Mouse (Mus musculus) CH12F3 (cell line): ENCODE data around the gene Mrps31.

Experiments
- in situ Hi-C: fragments of 300-500 bp; cut with MboI; formaldehyde crosslinking; loops from 2 replicates; pipeline ENCODE4 v1.14.3; 2020; ENCODE audit warnings: low sequenced_read_pairs

Gene Mrps31

DNA sequence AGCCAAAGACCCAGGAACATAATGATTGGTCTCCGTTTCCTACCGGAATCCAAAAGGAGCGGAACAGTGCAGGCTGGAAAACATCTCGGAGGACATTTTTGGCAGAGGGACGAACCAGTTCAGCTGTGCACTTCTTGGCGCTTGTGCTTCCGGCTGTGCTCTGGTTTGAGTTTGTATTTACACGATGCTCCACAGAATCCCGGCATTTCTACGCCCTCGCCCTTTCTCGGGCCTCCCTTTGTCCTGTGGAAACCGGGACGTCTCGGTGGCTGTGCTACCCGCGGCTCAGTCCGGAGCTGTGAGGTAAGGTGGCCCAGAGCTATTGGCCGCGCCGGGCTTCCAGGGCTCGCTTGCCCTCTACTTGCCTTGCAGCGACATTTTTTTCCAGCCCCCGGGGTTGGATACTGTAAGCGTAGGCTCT, at the start of gene Mrps31:
Gene Mrps31 (plus strand): TSS at position 80 of the 421 bp plus-strand sequence.
- in situ Hi-C loops = no loop called here

- in situ Hi-C loops = no loop called here
Measured at GRCm38 (mm10) chr8:22376311-22376710, 34.9 kb upstream of the Mrps31 start.

- in situ Hi-C loops = no loop called here
Measured at GRCm38 (mm10) chr8:22376903-22377302, 34.3 kb upstream of the Mrps31 start.

DNA sequence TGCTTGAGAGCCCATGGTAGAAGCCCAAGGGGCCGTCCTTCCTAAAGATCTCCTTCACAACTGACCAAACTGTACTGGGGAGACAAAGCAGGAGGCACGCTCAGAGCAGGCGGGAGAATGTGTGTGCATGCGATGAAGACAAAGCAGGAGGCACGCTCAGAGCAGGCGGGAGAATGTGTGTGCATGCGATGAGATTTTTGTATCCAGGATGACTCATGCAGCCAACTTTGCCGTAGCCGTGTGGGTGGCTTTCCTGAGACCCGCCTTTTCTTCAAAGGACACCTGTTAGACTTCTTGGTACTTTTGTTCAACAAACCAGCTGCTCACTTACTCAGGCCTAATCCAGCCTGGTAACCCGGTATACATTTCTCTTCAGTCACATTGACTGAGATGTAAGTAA, 30.2 kb upstream of the Mrps31 start:
- in situ Hi-C loops = no loop called here

DNA sequence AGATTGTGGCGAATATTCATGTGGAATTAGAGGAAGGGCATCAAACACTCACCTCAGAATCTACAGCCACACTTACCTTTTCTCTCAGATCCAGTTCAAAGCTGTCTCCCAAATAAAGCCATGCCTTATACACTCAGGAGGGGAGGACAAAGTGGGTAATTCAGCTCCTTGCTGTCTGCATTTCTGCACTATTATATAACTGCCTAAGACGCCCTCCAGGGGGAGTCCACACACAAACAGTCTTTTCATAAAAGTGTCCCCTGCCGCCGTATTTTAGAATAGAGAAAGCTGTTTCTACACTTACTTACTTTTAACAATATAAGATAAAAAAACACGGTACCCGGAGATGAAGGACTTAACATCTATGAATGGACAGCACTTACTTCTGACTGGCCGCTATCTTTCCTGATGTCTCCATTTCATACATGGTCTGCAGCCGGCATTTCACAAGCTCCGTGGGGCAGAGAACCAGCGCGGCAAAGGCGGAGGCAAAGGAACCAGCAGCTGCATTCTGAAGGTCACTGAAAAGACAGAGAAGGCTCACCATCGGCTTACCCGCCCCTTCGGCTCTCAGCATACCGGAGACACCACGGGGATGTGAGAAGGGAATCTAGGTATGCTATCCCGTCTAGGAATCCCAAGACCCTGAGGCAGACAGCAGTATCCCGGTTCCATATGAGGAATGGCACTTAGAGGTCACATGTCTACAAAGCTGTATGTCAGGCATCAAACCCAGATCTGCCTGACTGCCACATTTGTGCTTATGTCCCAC, 28.2 kb upstream of the Mrps31 start:
- in situ Hi-C loops = no loop called here

DNA sequence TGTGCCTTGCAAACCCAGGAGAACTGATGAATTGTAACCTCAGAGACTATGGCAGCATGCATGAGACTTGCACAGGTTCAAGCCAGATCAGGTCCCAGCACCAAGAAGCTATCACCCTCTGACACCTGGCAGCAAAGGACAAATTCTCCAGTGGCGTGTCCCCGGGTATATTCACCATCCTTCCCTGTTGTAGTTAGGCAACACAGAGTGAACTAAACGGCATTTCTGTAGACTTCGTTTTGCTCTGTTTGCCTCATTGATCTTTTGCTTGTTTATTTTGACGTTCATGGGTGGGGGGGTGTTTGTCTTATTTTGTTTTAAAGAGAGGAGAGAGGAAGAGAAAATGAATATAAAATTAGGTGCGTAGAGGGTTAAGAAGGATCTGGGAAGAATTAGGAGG, 26.0 kb upstream of the Mrps31 start:
- in situ Hi-C loops = no loop called here

DNA sequence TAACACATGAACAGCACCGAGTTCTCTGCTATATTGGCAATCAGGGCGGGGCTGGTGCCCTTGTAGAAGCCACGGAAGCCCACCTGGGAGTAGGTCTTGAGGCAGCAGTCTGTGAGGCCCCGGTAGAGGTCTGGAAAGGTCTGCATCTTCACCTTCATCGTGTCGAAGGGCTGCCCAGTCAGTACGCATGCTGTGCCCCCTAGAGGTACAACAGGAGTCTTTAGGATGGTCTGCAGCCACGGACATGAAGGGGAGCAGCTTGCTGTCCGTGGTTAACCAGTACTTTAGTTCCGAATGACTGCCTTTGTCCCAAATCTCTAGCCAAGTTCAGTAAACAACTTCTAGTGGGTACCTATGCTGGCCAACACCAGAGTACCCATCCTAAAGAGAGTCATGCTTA, 21.3 kb upstream of the Mrps31 start:
- in situ Hi-C loops = no loop called here

DNA sequence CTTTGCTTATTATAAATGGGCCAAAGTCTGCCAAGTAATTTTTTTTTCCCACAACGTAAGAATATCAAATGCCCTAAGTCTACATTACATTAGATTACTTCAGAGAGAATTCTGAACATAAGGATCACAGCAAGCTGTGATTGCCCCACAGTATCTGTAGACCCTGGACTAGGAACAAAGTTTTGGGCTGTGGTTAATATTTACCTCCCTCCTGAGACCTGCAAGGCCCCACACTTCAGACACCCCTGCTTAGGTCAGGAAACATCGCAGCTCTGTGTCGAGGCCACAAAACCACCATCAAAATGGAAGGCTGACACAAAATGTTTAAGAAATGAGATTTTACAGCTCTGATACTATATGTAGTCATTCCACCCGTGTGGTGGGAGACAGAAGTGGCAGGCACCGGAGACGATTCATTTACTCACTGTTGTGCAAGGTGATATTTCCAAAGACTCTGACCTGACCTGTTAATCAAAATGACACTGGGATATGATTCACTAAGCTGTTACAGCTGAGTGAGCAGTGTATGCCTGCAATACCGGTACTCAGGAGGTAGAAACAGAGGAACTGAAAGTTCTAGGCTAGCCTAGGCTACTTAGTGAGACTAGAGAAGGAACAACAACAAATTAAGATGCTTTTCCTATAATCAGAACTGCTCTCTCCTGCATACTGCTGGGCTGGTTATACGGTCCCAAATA, 20.2 kb upstream of the Mrps31 start:
- in situ Hi-C loops = no loop called here

- in situ Hi-C loops = no loop called here
Measured at GRCm38 (mm10) chr8:22394471-22394870, 16.7 kb upstream of the Mrps31 start.

GRCm38 (mm10) chr8:22395256-22395655, 15.9 kb upstream of the Mrps31 start:
- in situ Hi-C loops = no loop called here

GRCm38 (mm10) chr8:22397811-22398141, 13.4 kb upstream of the Mrps31 start:
- in situ Hi-C loops = no loop called here

DNA sequence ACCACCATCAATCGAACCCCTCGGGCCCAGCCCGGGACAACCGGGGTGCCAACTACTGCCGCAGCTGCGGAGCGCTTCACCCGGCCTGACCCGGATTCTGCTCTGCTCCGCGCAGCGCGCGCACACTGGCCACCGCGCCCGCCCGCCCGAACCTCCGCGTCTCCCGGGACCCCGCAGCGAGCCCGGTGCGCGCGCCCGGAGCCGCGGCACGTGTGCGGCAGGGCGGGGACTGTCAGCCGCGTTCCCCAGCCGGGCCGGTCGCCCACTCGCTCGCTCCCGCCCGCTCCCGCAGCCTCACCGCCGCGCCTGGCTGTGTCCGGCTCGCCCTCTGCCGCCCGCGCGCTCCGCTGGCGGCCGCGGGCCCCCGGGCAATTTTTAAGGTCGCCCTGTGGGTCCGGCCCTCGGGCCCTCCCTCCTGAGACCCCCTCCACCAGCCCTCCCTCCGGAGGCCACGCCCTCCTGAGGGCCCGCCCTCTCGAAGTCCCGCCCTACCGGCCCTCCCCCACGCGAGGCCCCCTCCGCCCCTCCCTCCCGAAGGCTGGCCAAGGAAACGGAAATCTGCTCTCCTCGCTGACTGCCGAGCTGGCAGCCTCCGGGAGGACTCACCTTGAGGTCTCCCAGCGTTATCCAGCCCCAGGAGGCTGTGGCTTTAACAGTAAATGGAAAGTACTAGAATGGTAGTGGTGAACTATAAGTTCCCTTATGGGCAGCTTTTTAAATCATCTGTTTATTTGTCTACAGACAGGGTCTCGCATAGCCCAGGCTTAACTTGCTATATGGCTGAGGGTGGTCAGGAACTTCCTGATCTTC, 12.8 kb upstream of the Mrps31 start, which contains the start of gene Slc25a15:
Gene Slc25a15 (minus strand): TSS at position 456 of the 810 bp plus-strand sequence.
- in situ Hi-C loops = no loop called here

DNA sequence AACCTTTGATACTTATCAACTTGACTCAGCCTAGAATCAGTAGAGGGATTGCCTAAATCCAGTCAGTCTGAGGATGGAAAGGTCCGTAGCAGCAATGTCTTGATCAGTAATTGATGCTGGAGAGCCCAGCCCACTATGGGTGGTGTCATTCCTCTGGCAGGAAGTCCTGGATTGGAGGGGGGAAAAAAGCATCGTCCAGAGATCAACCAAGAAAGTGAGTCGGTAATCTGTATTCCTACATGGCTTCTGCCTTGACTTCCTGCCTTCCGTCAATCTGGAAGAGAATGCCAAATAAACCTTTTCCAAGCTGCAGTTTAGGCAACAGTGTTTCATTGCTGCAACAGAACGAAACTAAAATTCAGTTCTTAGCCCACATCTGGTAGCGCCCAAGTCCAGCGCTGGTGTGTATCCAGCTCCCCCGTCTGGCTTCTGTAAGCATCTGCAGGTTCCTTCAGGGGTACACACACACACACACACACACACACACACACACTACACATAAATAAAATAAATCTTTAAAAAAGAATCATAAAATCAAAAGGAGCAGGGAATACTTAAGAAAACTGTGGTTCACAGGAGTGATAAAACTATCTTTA, 11.8 kb upstream of the Mrps31 start:
- in situ Hi-C loops = no loop called here

- in situ Hi-C loops = no loop called here
Measured at GRCm38 (mm10) chr8:22400593-22400992, 10.6 kb upstream of the Mrps31 start.

GRCm38 (mm10) chr8:22403235-22403634, 7.9 kb upstream of the Mrps31 start:
- in situ Hi-C loops = no loop called here

- in situ Hi-C loops = no loop called here
Measured at GRCm38 (mm10) chr8:22405733-22406132, 5.4 kb upstream of the Mrps31 start.

- in situ Hi-C loops = no loop called here
Measured at GRCm38 (mm10) chr8:22410688-22411281, 376 bp upstream of the Mrps31 start.

GRCm38 (mm10) chr8:22411971-22412370, 810 bp downstream of the Mrps31 start:
- in situ Hi-C loops = no loop called here
